Mouse (Mus musculus): ENCODE data around the gene Cmtm1. TPM values are rescaled to one million over a fixed set of nuclear protein-coding genes. Genes with fewer than 3 reads are reported as not detected.
"Not testable (repeated sequence)": the region's sequence is repeated elsewhere in the genome, so short reads cannot be mapped to it uniquely, and the experiment has no call there.

Cmtm1 gene
- not detected in 2 replicates for polyA plus RNA-seq (2012; rRNA removed)
- polyA plus RNA-seq (2014; fragmentation: Nextera tagmentation; extraction: Ambion mirVana), result not detected in 2 replicates

GRCm38 (mm10) chr8:104309441-104310155 is at the start of gene Cmtm1, which contains the start of gene Gm45711:
Gene Cmtm1, minus strand, starts transcription at chr8:104310145.
Gene Gm45711, minus strand, starts transcription at chr8:104310081.
- not testable (repeated sequence) for H3K36me3 ChIP-seq (replicated peaks; ENCODE audit: control insufficient read depth, insufficient read depth, low read depth); DNase-seq (ENCODE audit: low read depth in 3 of 3, low spot score in 3 of 3); H3K9me3 ChIP-seq (ENCODE audit: control insufficient read depth, low read length); H3K27ac ChIP-seq; H3K4me1 ChIP-seq (replicated peaks; ENCODE audit: control insufficient read depth in 2 of 2, insufficient read depth in 2 of 2, low read length in 1 of 2); H3K9ac ChIP-seq (replicated peaks); H3K4me2 ChIP-seq (ENCODE audit: low read depth); ATAC-seq (ENCODE audit: insufficient read depth); H3K27me3 ChIP-seq (ENCODE audit: control insufficient read depth, insufficient read depth, low read length); H3K4me3 ChIP-seq (ENCODE audit: insufficient read depth in 1 of 2, low read depth in 2 of 2, low read length in 2 of 2)
- 77% methylated on average over 33 of the region's 36 CpGs for WGBS (ENCODE audit: insufficient replicate concordance)

DNA sequence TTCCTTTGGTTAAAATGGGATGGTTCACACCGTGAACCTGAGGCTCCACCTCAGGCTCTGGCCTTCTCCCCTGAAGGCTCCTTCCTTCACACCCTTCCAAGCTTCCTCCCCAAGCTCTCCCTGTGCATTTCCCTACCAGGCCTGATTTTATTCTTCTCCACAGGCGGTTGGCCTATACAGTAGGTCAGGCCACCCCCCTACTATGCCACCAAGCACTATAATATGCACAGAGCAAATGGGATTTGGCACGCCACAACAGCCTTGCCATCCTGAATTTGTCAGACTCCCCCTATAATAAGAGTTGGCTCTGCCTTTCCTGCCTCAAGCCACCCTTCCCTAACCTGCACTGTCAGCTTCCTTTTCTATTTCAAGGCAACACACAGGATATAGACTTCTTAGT is 48.7 kb upstream of the Cmtm1 start:
- no peak overlapping the region for H3K4me3 ChIP-seq (ENCODE audit: insufficient read depth in 1 of 2, low read depth in 2 of 2, low read length in 2 of 2)
- TF ChIP-seq EP300 (IDR thresholded peaks at IDR 0.05; ENCODE audit: low read depth) (no peak), CTCF (IDR thresholded peaks at IDR 0.05; ENCODE audit: low read depth) (no peak)
- H3K4me2 ChIP-seq (ENCODE audit: low read depth), result no peak overlapping the region
- WGBS (ENCODE audit: insufficient replicate concordance), result 67% methylated on average over 3 of the region's 3 CpGs
- H3K27ac ChIP-seq, result no peak overlapping the region
- H3K27me3 ChIP-seq (ENCODE audit: control insufficient read depth, insufficient read depth, low read length), result no peaks in the 10 kb centered on the region
- no peak for ATAC-seq (ENCODE audit: insufficient read depth)
- H3K4me1 ChIP-seq (replicated peaks; ENCODE audit: control insufficient read depth in 2 of 2, insufficient read depth in 2 of 2, low read length in 1 of 2), result peaks cover 0 to 6% of the 10 kb centered on the region in 2 experiments; a peak in 2 of 4 replicates
- no peaks in the 10 kb centered on the region for H3K36me3 ChIP-seq (replicated peaks; ENCODE audit: control insufficient read depth, insufficient read depth, low read depth)
- no peak overlapping the region for H3K9ac ChIP-seq (replicated peaks)
- H3K9me3 ChIP-seq (ENCODE audit: control insufficient read depth, low read length), result no peaks in the 10 kb centered on the region
- DNase-seq (ENCODE audit: low read depth in 3 of 3, low spot score in 3 of 3), result no peak

DNA sequence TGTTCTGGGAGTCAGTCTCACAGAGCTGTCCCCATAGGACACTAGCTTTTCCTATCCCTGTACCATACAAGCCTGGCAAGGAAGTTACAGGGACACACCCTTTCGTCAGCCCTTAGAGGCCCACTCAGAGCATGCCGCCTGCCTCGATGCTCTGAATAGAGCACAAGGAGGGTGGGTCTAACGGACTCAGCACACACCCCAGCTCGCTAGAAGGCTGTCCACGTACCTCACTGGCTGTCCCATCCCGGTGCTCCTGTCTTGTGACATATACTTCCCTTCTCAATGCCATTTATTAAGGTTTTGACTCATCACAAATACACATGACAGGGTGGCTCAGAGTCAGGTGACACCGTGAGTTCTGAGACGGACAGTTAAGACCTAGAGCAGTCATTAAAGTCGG is 44.6 kb upstream of the Cmtm1 start:
- ATAC-seq (ENCODE audit: insufficient read depth), result no peak
- Histone ChIP-seq H3K4me2 (ENCODE audit: low read depth) (no peak overlapping the region), H3K27ac (no peak overlapping the region), H3K9ac (replicated peaks) (no peak overlapping the region), H3K27me3 (ENCODE audit: control insufficient read depth, insufficient read depth, low read length) (no peaks in the 10 kb centered on the region), H3K4me3 (ENCODE audit: insufficient read depth in 1 of 2, low read depth in 2 of 2, low read length in 2 of 2) (no peak overlapping the region), H3K36me3 (replicated peaks; ENCODE audit: control insufficient read depth, insufficient read depth, low read depth) (no peaks in the 10 kb centered on the region), H3K4me1 (replicated peaks; ENCODE audit: control insufficient read depth in 2 of 2, insufficient read depth in 2 of 2, low read length in 1 of 2) (no peaks in the 10 kb centered on the region), H3K9me3 (ENCODE audit: control insufficient read depth, low read length) (no peaks in the 10 kb centered on the region)
- DNase-seq (ENCODE audit: low read depth in 3 of 3, low spot score in 3 of 3), result no peak
- 71% methylated on average over 10 of the region's 10 CpGs for WGBS (ENCODE audit: insufficient replicate concordance)
- TF ChIP-seq EP300 (IDR thresholded peaks at IDR 0.05; ENCODE audit: low read depth) (no peak), CTCF (IDR thresholded peaks at IDR 0.05; ENCODE audit: low read depth) (no peak)

GRCm38 (mm10) chr8:104353186-104353585 is 43.2 kb upstream of the Cmtm1 start:
- H3K9me3 ChIP-seq (ENCODE audit: control insufficient read depth, low read length), result no peaks in the 10 kb centered on the region
- no peak overlapping the region for H3K9ac ChIP-seq (replicated peaks)
- TF ChIP-seq CTCF (IDR thresholded peaks at IDR 0.05; ENCODE audit: low read depth) (peak; percentile 42), EP300 (IDR thresholded peaks at IDR 0.05; ENCODE audit: low read depth) (no peak)
- no peak for ATAC-seq (ENCODE audit: insufficient read depth)
- no peak overlapping the region for H3K27ac ChIP-seq
- no peak overlapping the region for H3K4me2 ChIP-seq (ENCODE audit: low read depth)
- H3K27me3 ChIP-seq (ENCODE audit: control insufficient read depth, insufficient read depth, low read length), result no peaks in the 10 kb centered on the region
- H3K4me3 ChIP-seq (ENCODE audit: insufficient read depth in 1 of 2, low read depth in 2 of 2, low read length in 2 of 2), result no peak overlapping the region
- no peak for DNase-seq (ENCODE audit: low read depth in 3 of 3, low spot score in 3 of 3)
- H3K36me3 ChIP-seq (replicated peaks; ENCODE audit: control insufficient read depth, insufficient read depth, low read depth), result no peaks in the 10 kb centered on the region
- WGBS (ENCODE audit: insufficient replicate concordance), result 45% methylated on average over 5 of the region's 5 CpGs
- no peaks in the 10 kb centered on the region for H3K4me1 ChIP-seq (replicated peaks; ENCODE audit: control insufficient read depth in 2 of 2, insufficient read depth in 2 of 2, low read length in 1 of 2)

DNA sequence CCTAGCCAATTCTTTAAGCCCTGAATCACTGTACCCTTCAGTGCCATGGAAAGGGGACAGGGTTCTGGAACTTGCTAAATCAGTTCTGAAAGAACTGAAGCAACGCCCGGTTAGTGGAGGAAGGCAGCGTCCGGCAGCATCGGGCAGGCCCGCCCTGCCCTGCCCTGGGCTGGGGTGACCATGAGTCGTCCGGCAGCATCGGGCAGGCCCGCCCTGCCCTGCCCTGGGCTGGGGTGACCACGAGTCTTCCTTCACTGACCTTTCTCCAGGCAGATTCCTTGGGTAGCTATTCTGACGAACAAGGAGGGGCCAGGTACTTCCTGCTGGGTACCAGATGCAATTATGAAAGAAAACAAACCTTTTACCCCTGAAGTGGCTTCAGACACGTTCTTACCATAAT is 40.1 kb upstream of the Cmtm1 start:
- Histone ChIP-seq H3K9me3 (ENCODE audit: control insufficient read depth, low read length) (no peaks in the 10 kb centered on the region), H3K4me2 (ENCODE audit: low read depth) (no peak overlapping the region), H3K36me3 (replicated peaks; ENCODE audit: control insufficient read depth, insufficient read depth, low read depth) (no peaks in the 10 kb centered on the region; the same call in 1 of the 2 replicates), H3K4me1 (replicated peaks; ENCODE audit: control insufficient read depth in 2 of 2, insufficient read depth in 2 of 2, low read length in 1 of 2) (no peaks in the 10 kb centered on the region; a peak in 1 of 4 replicates), H3K9ac (replicated peaks) (no peak overlapping the region), H3K4me3 (ENCODE audit: insufficient read depth in 1 of 2, low read depth in 2 of 2, low read length in 2 of 2) (no peak overlapping the region), H3K27ac (no peak overlapping the region), H3K27me3 (ENCODE audit: control insufficient read depth, insufficient read depth, low read length) (no peaks in the 10 kb centered on the region)
- no peak for TF ChIP-seq EP300 (IDR thresholded peaks at IDR 0.05; ENCODE audit: low read depth)
- TF ChIP-seq CTCF (IDR thresholded peaks at IDR 0.05; ENCODE audit: low read depth), result no peak
- WGBS (ENCODE audit: insufficient replicate concordance), result 71% methylated on average over 13 of the region's 13 CpGs
- ATAC-seq (ENCODE audit: insufficient read depth), result no peak
- DNase-seq (ENCODE audit: low read depth in 3 of 3, low spot score in 3 of 3), result no peak

Measured in liver, embryonic 14.5 days (tissue).